ENCODE assay signal across 8 mouse cellular contexts in genomic region chr16:91727433-91727832, GRCm38 (mm10). TPM values are rescaled to one million over a fixed set of nuclear protein-coding genes. Genes with fewer than 3 reads are reported as not detected.
A peak's percentile ranks its signal among the peaks of the same experiment; 100 is the strongest.
DNase-seq lines count a peak whose midpoint lies in the region; ATAC-seq and TF ChIP-seq lines count a peak whose summit lies in the region.

No protein-coding gene starts in this region.

- WGBS in neural tube, embryonic 11.5 days: 90% methylated on average over 15 of the region's 15 CpGs
- 92% methylated on average over 15 of the region's 15 CpGs for WGBS in forebrain, embryonic 10.5 days
- WGBS in liver, embryonic 12.5 days (ENCODE audit: insufficient replicate concordance): 77% methylated on average over 15 of the region's 15 CpGs

- no peaks in the 10 kb centered on the region for H3K9me3 ChIP-seq in neural tube, embryonic 11.5 days (ENCODE audit: control insufficient read depth, low read length)
- H3K9me3 ChIP-seq in forebrain, embryonic 10.5 days: no peaks in the 10 kb centered on the region
- H3K9me3 ChIP-seq in liver, embryonic 12.5 days (replicated peaks): no peaks in the 10 kb centered on the region

- H3K4me2 ChIP-seq in neural tube, embryonic 11.5 days (ENCODE audit: low read depth): peak overlapping the region; percentile 65
- peak overlapping the region; percentile 99 for H3K4me2 ChIP-seq in liver, embryonic 12.5 days
- H3K4me2 ChIP-seq in myocyte (ENCODE audit: low read depth): peak overlapping the region; percentile 82

- H3K9ac ChIP-seq in neural tube, embryonic 11.5 days (ENCODE audit: low read length): no peak overlapping the region
- H3K9ac ChIP-seq in liver, embryonic 12.5 days: peak overlapping the region; percentile 79

- H3K4me3 ChIP-seq in neural tube, embryonic 11.5 days (ENCODE audit: low read depth, low read length): peak overlapping the region; percentile 95; the same call in 1 of the 2 replicates
- H3K4me3 ChIP-seq in forebrain, embryonic 10.5 days: peak overlapping the region; percentile 97
- H3K4me3 ChIP-seq in liver, embryonic 12.5 days: peak overlapping the region; percentile 78
- H3K4me3 ChIP-seq in myocyte: peak overlapping the region; percentile 74

- no peaks in the 10 kb centered on the region for H3K27me3 ChIP-seq in neural tube, embryonic 11.5 days (ENCODE audit: control insufficient read depth, insufficient read depth, low read length)
- H3K27me3 ChIP-seq in forebrain, embryonic 10.5 days (ENCODE audit: poor library complexity, severe bottlenecking): no peaks in the 10 kb centered on the region
- peaks cover 31% of the 10 kb centered on the region for H3K27me3 ChIP-seq in liver, embryonic 12.5 days (replicated peaks)
- H3K27me3 ChIP-seq in myocyte (ENCODE audit: control insufficient read depth, insufficient read depth, insufficient read length): no peaks in the 10 kb centered on the region

- peaks cover 3% of the 10 kb centered on the region for H3K4me1 ChIP-seq in neural tube, embryonic 11.5 days (ENCODE audit: control insufficient read depth, insufficient read depth, low read length)
- H3K4me1 ChIP-seq in forebrain, embryonic 10.5 days: peaks cover 39% of the 10 kb centered on the region
- H3K4me1 ChIP-seq in liver, embryonic 12.5 days: peaks cover 52% of the 10 kb centered on the region

- DNase-seq in neural tube, embryonic 11.5 days (ENCODE audit: low spot score): no peak
- no peak for DNase-seq in neural tube, embryonic 10.5 days (ENCODE audit: extremely low spot score, low spot score)
- DNase-seq in forebrain, embryonic 10.5 days (ENCODE audit: extremely low spot score, low spot score): no peak
- DNase-seq in thymus, postnatal 14 days: no peak
- DNase-seq in urinary bladder, postnatal 4 days (ENCODE audit: low spot score in 2 of 2): no peak
- no peak for DNase-seq in right cerebral cortex, postnatal 10 days (ENCODE audit: low spot score in 2 of 2)

- no peak overlapping the region for H3K27ac ChIP-seq in neural tube, embryonic 11.5 days (ENCODE audit: low read depth, low read length)
- no peak overlapping the region for H3K27ac ChIP-seq in forebrain, embryonic 10.5 days
- peak overlapping the region; percentile 88 for H3K27ac ChIP-seq in liver, embryonic 12.5 days

- peaks cover 50% of the 10 kb centered on the region for H3K79me2 ChIP-seq in myocyte (ENCODE audit: control insufficient read depth, insufficient read depth)

- no peak for ATAC-seq in neural tube, embryonic 11.5 days (ENCODE audit: insufficient read depth, low FRiP score, low TSS enrichment)
- ATAC-seq in liver, embryonic 12.5 days: no peak

- no peak for TF ChIP-seq POLR2A in myocyte (IDR thresholded peaks at IDR 0.05; ENCODE audit: insufficient read length, low read depth)

- H3ac ChIP-seq in myocyte (ENCODE audit: control insufficient read depth, insufficient read length): no peak overlapping the region

- H3K36me3 ChIP-seq in neural tube, embryonic 11.5 days (ENCODE audit: control insufficient read depth, insufficient read depth, low read length): no peaks in the 10 kb centered on the region
- H3K36me3 ChIP-seq in forebrain, embryonic 10.5 days (replicated peaks): peaks cover 10% of the 10 kb centered on the region; the same call in 1 of the 2 replicates
- H3K36me3 ChIP-seq in liver, embryonic 12.5 days: peaks cover 9% of the 10 kb centered on the region
- H3K36me3 ChIP-seq in myocyte (ENCODE audit: control insufficient read depth, insufficient read depth): no peaks in the 10 kb centered on the region

TF ChIP-seq in myocyte, 11 proteins besides CTCF, POLR2A, EP300 and RAD21:
- TF ChIP-seq USF1 (IDR thresholded peaks at IDR 0.05; ENCODE audit: low read depth): no peak
- peak; percentile 72 for TF ChIP-seq CEBPB (IDR thresholded peaks at IDR 0.05; ENCODE audit: insufficient read depth, poor library complexity, severe bottlenecking)

RNA-seq across cellular contexts. Expression of gene Cryzl1, which starts 1.3 kb away (rescaled TPM):
- polyA plus RNA-seq in neural tube, embryonic 11.5 days (2014; fragmentation: Nextera tagmentation; extraction: Ambion mirVana): 67.9 and 73.2 TPM in 2 replicates
- polyA plus RNA-seq in forebrain, embryonic 10.5 days (2016; fragmentation: Nextera tagmentation; extraction: Ambion mirVana): 61.5 and 67.1 TPM in 2 replicates
- 40.3 and 40.9 TPM in 2 replicates for polyA plus RNA-seq in liver, embryonic 12.5 days (2016; fragmentation: Nextera tagmentation; extraction: Ambion mirVana)
- polyA plus RNA-seq in myocyte (2012; fragmentation: generic; extraction: Trizol): 27.6 TPM

RNA-seq across cellular contexts. Expression of gene Itsn1, which starts 1.6 kb away (rescaled TPM):
- polyA plus RNA-seq in neural tube, embryonic 11.5 days (2014; fragmentation: Nextera tagmentation; extraction: Ambion mirVana): 55.8 and 61.2 TPM in 2 replicates
- 38.7 and 40.7 TPM in 2 replicates for polyA plus RNA-seq in forebrain, embryonic 10.5 days (2016; fragmentation: Nextera tagmentation; extraction: Ambion mirVana)
- polyA plus RNA-seq in liver, embryonic 12.5 days (2016; fragmentation: Nextera tagmentation; extraction: Ambion mirVana): 47.5 and 52.3 TPM in 2 replicates
- 27.5 TPM for polyA plus RNA-seq in myocyte (2012; fragmentation: generic; extraction: Trizol)

RNA-seq across cellular contexts. Expression of gene Donson, which starts 38.9 kb away (rescaled TPM):
- 33.7 and 36.3 TPM in 2 replicates for polyA plus RNA-seq in neural tube, embryonic 11.5 days (2014; fragmentation: Nextera tagmentation; extraction: Ambion mirVana)
- polyA plus RNA-seq in forebrain, embryonic 10.5 days (2016; fragmentation: Nextera tagmentation; extraction: Ambion mirVana): 34.3 and 38.1 TPM in 2 replicates
- 48.4 and 54.9 TPM in 2 replicates for polyA plus RNA-seq in liver, embryonic 12.5 days (2016; fragmentation: Nextera tagmentation; extraction: Ambion mirVana)
- 3.5 TPM for polyA plus RNA-seq in myocyte (2012; fragmentation: generic; extraction: Trizol)
